In the genomic region with DNA sequence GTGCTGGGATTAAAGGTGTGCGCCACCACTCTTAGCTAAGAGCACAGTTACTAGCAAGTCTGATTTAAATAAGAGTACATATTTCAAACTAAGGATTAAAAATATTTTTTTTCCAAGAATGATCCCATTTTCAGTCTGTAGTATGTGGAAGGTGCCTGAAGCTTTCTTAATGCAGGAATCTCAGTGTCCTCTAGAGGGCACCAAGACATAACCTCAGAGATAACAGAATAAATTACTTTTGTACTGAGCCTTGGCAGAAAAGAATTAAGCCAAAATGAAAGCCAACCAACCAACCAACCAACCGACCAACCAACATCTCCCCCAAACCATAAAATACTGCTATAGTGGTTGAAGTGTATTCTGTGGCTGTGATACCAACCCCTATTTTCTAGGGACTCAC, we compare ENCODE assay signal across 9 mouse cellular contexts. TPM values are rescaled to one million over a fixed set of nuclear protein-coding genes. Genes with fewer than 3 reads are reported as not detected.
DNase-seq lines count a peak whose midpoint lies in the region; ATAC-seq and TF ChIP-seq lines count a peak whose summit lies in the region.
"Had no signal": no experiment of that assay in that cellular context is flagged by ENCODE, and none has a peak within 500 bp of the region (broad histone marks: within the 10 kb centered on the region; RNA-seq: fewer than 3 reads in every experiment).

No protein-coding gene starts in this region.

- no peaks in the 10 kb centered on the region for H3K27me3 ChIP-seq in heart, embryonic 10.5 days (ENCODE audit: insufficient read depth, poor library complexity, severe bottlenecking)
- no peaks in the 10 kb centered on the region for H3K27me3 ChIP-seq in cerebellum, adult 2 months (ENCODE audit: control insufficient read depth, insufficient read depth, low read length)
- H3K27me3 ChIP-seq: hindbrain, embryonic 15.5 days had no signal

- peak; percentile 49 to 62; a peak in 2 of 4 replicates for ATAC-seq in hematopoietic stem cell, adult 5-6 weeks (replicated peaks in 1 of 2; ENCODE audit: insufficient read depth in 1 of 2, low FRiP score in 2 of 2, low TSS enrichment in 1 of 2, low read depth in 1 of 2, poor library complexity in 2 of 2, severe bottlenecking in 2 of 2)

- DNase-seq in heart, adult 18-20 months: peak; percentile 31 to 72
- DNase-seq in heart, embryonic 10.5 days (ENCODE audit: low spot score): no peak
- DNase-seq in right cerebral cortex, adult 2 months (ENCODE audit: low spot score in 2 of 2): peak; percentile 55 to 70
- DNase-seq in right cerebral cortex, postnatal 4 days: no peak
- peak; percentile 24 to 64 for DNase-seq in cerebellum, adult 2 months
- peak; percentile 41 for DNase-seq in mesoderm, embryonic 11.5 days (ENCODE audit: low read depth, low spot score)
- no peak for DNase-seq in testis, postnatal 14 days (ENCODE audit: low spot score)

- H3K27ac ChIP-seq in heart, embryonic 10.5 days: no peak overlapping the region
- no peak overlapping the region for H3K27ac ChIP-seq in cerebellum, adult 2 months (ENCODE audit: insufficient read depth, low read length)
- H3K27ac ChIP-seq: hindbrain, embryonic 15.5 days had no signal

- no peak overlapping the region for H3K4me3 ChIP-seq in heart, embryonic 10.5 days
- H3K4me3 ChIP-seq in cerebellum, adult 2 months (replicated peaks; ENCODE audit: insufficient read depth, low read depth, low read length): no peak overlapping the region
- H3K4me3 ChIP-seq: hindbrain, embryonic 15.5 days had no signal

- no peaks in the 10 kb centered on the region for H3K9me3 ChIP-seq in heart, embryonic 10.5 days
- H3K9me3 ChIP-seq: hindbrain, embryonic 15.5 days had no signal

- TF ChIP-seq POLR2A in cerebellum, adult 2 months (IDR thresholded peaks at IDR 0.05; ENCODE audit: borderline replicate concordance, insufficient read depth, low read length): no peak

- peak; percentile 37; the same call in 1 of the 2 replicates for TF ChIP-seq CTCF in cerebellum, adult 2 months (IDR thresholded peaks at IDR 0.05; ENCODE audit: borderline replicate concordance, insufficient read depth, low read depth, low read length)

- no peaks in the 10 kb centered on the region for H3K4me1 ChIP-seq in heart, embryonic 10.5 days
- no peaks in the 10 kb centered on the region for H3K4me1 ChIP-seq in cerebellum, adult 2 months (ENCODE audit: control insufficient read depth, insufficient read depth, low read length)
- H3K4me1 ChIP-seq: hindbrain, embryonic 15.5 days had no signal

- 46% methylated on average over 2 of the region's 2 CpGs for WGBS in heart, embryonic 10.5 days
- 41% methylated on average over 2 of the region's 2 CpGs for WGBS in cerebellum, adult 2 months

- 0 out of 2 replicates have a peak, but pooled peaks cover 3% of the 10 kb centered on the region for H3K36me3 ChIP-seq in heart, embryonic 10.5 days

RNA-seq across cellular contexts. Expression of a gene that starts 57.7 kb away (rescaled TPM):
- total RNA-seq in heart, adult 18-20 months (2021): 10 to 100 TPM; 74.6 to 79.1 TPM
- polyA plus RNA-seq in heart, embryonic 10.5 days (2016; fragmentation: Nextera tagmentation; extraction: Ambion mirVana): 5.9 and 6.2 TPM in 2 replicates
- polyA plus RNA-seq in cerebellum, adult 2 months (2012; rRNA removed): 144 and 149 TPM in 2 replicates
- 23.4 TPM in 2 replicates for total RNA-seq in hematopoietic stem cell, adult 5-6 weeks (2017)

Comparison
In these comparisons a context has a peak if more than half of its experiments do, and no peak if none do; other contexts are left out.
1. DNase-seq: peak in heart, adult 18-20 months (2 of 2), right cerebral cortex, adult 2 months (2 of 2), cerebellum, adult 2 months (2 of 2) and mesoderm, embryonic 11.5 days (single experiment); none in heart, embryonic 10.5 days (single experiment), right cerebral cortex, postnatal 4 days (single experiment) and testis, postnatal 14 days (single experiment).